Mouse (Mus musculus): ENCODE measurements at regions not wholly inside any gene's neighbourhood (a gene's known extent, or its start where the extent isn't known, plus 50 kb on each side); places are given as distances from the start of the nearest gene placed in this dataset.

- TF ChIP-seq CTCF (conservative IDR thresholded peaks at IDR 0.05; ENCODE audit: low read length) (no peak), POU5F1 (IDR thresholded peaks at IDR 0.05; ENCODE audit: borderline replicate concordance, low read length) (no peak), NANOG (IDR thresholded peaks at IDR 0.05; ENCODE audit: borderline replicate concordance, low read length) (no peak)
Measured at GRCm38 (mm10) chr12:112241740-112242171, 95.7 kb downstream of the Kif26a start.

Measured in E14TG2a.4 (cell line).